Mouse (Mus musculus) thymus, postnatal 10 days (tissue): ENCODE data around the gene Slc26a9.

Experiments used
- DNase-seq, 2 experiments: peaks; one replicate each; pipeline ENCODE4 v3.0.0; 2021; ENCODE audit warnings: low spot score in 2 of 2

Slc26a9 gene

GRCm38 (mm10) chr1:131736494-131736893, 7.3 kb upstream of the Slc26a9 start:
- no peak for DNase-seq

- no peak for DNase-seq
Measured at GRCm38 (mm10) chr1:131737269-131737668, 6.6 kb upstream of the Slc26a9 start.

- no peak for DNase-seq
Measured at GRCm38 (mm10) chr1:131738760-131739159, 5.1 kb upstream of the Slc26a9 start.

- DNase-seq, result no peak
Measured at GRCm38 (mm10) chr1:131739481-131740160, 4.2 kb upstream of the Slc26a9 start.

GRCm38 (mm10) chr1:131745391-131745790, 1.6 kb downstream of the Slc26a9 start:
- DNase-seq, result no peak

GRCm38 (mm10) chr1:131747761-131748160, 3.9 kb downstream of the Slc26a9 start:
- DNase-seq, result no peak

GRCm38 (mm10) chr1:131748636-131749035, 4.8 kb downstream of the Slc26a9 start:
- DNase-seq, result no peak

GRCm38 (mm10) chr1:131749706-131750545, 6.1 kb downstream of the Slc26a9 start:
- no peak for DNase-seq

- no peak for DNase-seq
Measured at GRCm38 (mm10) chr1:131751181-131751890, 7.5 kb downstream of the Slc26a9 start.

GRCm38 (mm10) chr1:131751891-131752311, 8.1 kb downstream of the Slc26a9 start:
- no peak for DNase-seq

GRCm38 (mm10) chr1:131754212-131754829, 10.5 kb downstream of the Slc26a9 start:
- no peak for DNase-seq

GRCm38 (mm10) chr1:131754916-131755315, 11.1 kb downstream of the Slc26a9 start:
- no peak for DNase-seq

- DNase-seq, result no peak
Measured at GRCm38 (mm10) chr1:131757211-131757610, 13.4 kb downstream of the Slc26a9 start.

GRCm38 (mm10) chr1:131758796-131759195, 15.0 kb downstream of the Slc26a9 start:
- DNase-seq, result no peak

GRCm38 (mm10) chr1:131759667-131760427, 16.0 kb downstream of the Slc26a9 start:
- DNase-seq, result no peak

GRCm38 (mm10) chr1:131760428-131760820, 16.6 kb downstream of the Slc26a9 start:
- no peak for DNase-seq

- no peak for DNase-seq
Measured at GRCm38 (mm10) chr1:131761079-131761831, 17.4 kb downstream of the Slc26a9 start.

- no peak for DNase-seq
Measured at GRCm38 (mm10) chr1:131763683-131764082, 19.9 kb downstream of the Slc26a9 start.

GRCm38 (mm10) chr1:131764581-131765338, 20.9 kb downstream of the Slc26a9 start:
- no peak for DNase-seq
